Mouse (Mus musculus) kidney, postnatal 0 days (tissue): ENCODE measurements around the gene Agrn. TPM values are rescaled to one million over a fixed set of nuclear protein-coding genes. Genes with fewer than 3 reads are reported as not detected.
A peak's percentile ranks its signal among the peaks of the same experiment; 100 is the strongest.

ENCODE experiments used
- ATAC-seq: fragments of 200-750 bp; cut with Nextera tagmentation; replicated peaks from 2 replicates; pipeline ENCODE4 v1.8.0; 2017; ENCODE audit warnings: low read depth, moderate number of reproducible peaks, moderate TSS enrichment, moderate library complexity; ENCODE audit not compliant: low FRiP score
- DNase-seq: peaks from one replicate; pipeline ENCODE4 v3.0.0-alpha.2; 2016; ENCODE audit warnings: low spot score
- H3K27ac ChIP-seq: fragments of 300-500 bp; sonication (generic); 2 replicates; pipeline ENCODE4 v1.5.1; 2014; ENCODE audit warnings: mild to moderate bottlenecking
- H3K27me3 ChIP-seq: fragments of 300-500 bp; sonication (generic); 2 replicates; pipeline ENCODE4 v1.6.1; 2014; ENCODE audit warnings: low read length, mixed read lengths; ENCODE audit not compliant: insufficient read depth
- H3K36me3 ChIP-seq: fragments of 300-500 bp; sonication (generic); 2 replicates; pipeline ENCODE4 v1.6.1; 2014; ENCODE audit warnings: low read length, mixed read lengths; ENCODE audit not compliant: insufficient read depth
- H3K4me1 ChIP-seq: fragments of 300-500 bp; sonication (generic); replicated peaks from 2 replicates; pipeline ENCODE4 v1.6.1; 2014; ENCODE audit warnings: antibody characterized with exemption, low read length, mixed read lengths; ENCODE audit not compliant: insufficient read depth
- H3K4me2 ChIP-seq: fragments of 300-500 bp; sonication (generic); 2 replicates; pipeline ENCODE4 v1.6.1; 2014; ENCODE audit warnings: mild to moderate bottlenecking, low read length, moderate library complexity, mixed read lengths
- H3K4me3 ChIP-seq: fragments of 300-500 bp; sonication (generic); replicated peaks from 2 replicates; pipeline ENCODE4 v1.5.1; 2014; ENCODE audit warnings: low read depth, low read length
- H3K9ac ChIP-seq: fragments of 300-500 bp; sonication (generic); 2 replicates; pipeline ENCODE4 v1.6.1; 2014; ENCODE audit warnings: low read depth, low read length
- H3K9me3 ChIP-seq: fragments of 300-500 bp; sonication (generic); replicated peaks from 2 replicates; pipeline ENCODE4 v1.6.1; 2016; ENCODE audit warnings: low read length, inconsistent platforms, mixed read lengths
- CTCF ChIP-seq: IDR thresholded peaks from 2 replicates; pipeline ENCODE4 v1.5.1; 2016; ENCODE audit warnings: antibody characterized with exemption, low read depth, mild to moderate bottlenecking, moderate library complexity
- WGBS: fragments of 180-500 bp; shearing (Covaris S2); extraction: QIAGEN DNeasy Blood & Tissue Kit; methylation state at CpG from one replicate; pipeline ENCODE4 v1.1.7; 2014; 5-methylcytosine and 5-hydroxymethylcytosine counted together
- microRNA-seq: library from miRNA; unstranded; fragments of <30 nt; microRNA quantifications from one replicate; pipeline ENCODE4, GENCODE M21; 2016
- polyA plus RNA-seq: library from polyadenylated mRNA; unstranded; fragments of >200 nt; fragmentation: Nextera tagmentation; extraction: Ambion mirVana; gene quantifications from 2 replicates; pipeline ENCODE4 v1.2.1, GENCODE M21; 2015

Gene Agrn
- polyA plus RNA-seq, 1 experiment from 2014 or later, result 76.5 TPM

DNA sequence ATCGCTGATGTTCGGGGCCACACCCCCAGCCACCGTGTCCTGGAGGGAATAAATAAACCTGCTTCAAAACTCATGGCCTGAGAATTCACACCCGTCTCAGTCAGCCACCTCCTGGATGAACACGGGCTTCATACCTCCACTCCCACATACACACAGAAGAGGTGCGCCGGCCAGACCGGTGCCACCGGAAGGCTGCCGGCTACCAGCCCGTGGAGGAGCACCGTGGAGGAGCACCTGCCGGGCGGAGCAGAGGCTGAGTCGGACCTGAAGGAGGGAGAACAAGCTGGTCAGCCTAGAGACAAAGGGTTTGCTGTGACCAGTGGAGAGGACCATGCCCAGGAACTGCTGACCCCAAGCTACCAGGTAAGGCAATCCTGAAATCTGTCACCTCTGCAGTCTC, 66.9 kb downstream of the Agrn start, which contains the start of gene Rnf223:
Rnf223 (plus strand) TSS at position 78 of the 400 bp plus-strand sequence.
- H3K36me3 ChIP-seq, result peaks cover 3% of the 10 kb centered on the region; the same call in 1 of the 2 replicates
- H3K4me2 ChIP-seq, result 0 out of 2 replicates have a peak within 1 kb of the TSS, but pooled peaks have one; percentile 8
- no peaks in the 10 kb centered on the region for H3K9me3 ChIP-seq
- no peak within 1 kb of the TSS for H3K27ac ChIP-seq
- ATAC-seq (peak; percentile 19; the same call in 1 of the 2 replicates), DNase-seq (peak; percentile 8)
- H3K27me3 ChIP-seq, result no peaks in the 10 kb centered on the region
- H3K9ac ChIP-seq, result no peak within 1 kb of the TSS
- H3K4me1 ChIP-seq, result peaks cover 3% of the 10 kb centered on the region; the same call in 1 of the 2 replicates
- 43% methylated on average over 15 of the region's 15 CpGs for WGBS
- TF ChIP-seq CTCF, result no peak
- H3K4me3 ChIP-seq, result no peak within 1 kb of the TSS

DNA sequence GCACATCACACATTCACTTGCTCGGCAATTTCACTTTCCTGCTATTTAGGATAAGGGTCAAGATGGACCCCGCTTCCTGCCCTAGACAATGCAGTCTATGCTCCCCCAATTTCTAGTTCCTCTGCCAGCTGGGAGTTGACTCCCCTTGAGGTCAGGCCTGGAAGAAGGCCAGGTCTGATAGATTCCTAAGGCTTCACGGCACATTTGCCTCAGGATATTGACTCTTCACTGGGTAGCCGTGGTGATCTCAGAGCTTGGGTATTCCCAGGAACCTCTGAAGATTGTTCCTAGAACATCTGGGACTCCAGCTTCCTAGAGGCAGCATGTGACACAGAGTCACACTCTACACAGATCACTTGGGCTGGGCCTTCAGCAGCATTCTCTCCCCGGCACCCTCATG, 68.5 kb downstream of the Agrn start:
- no peak for TF ChIP-seq CTCF
- Histone ChIP-seq H3K9me3 (no peaks in the 10 kb centered on the region), H3K4me1 (0 out of 2 replicates have a peak, but pooled peaks cover under 1% of the 10 kb centered on the region), H3K4me2 (no peak overlapping the region), H3K27ac (no peak overlapping the region), H3K9ac (no peak overlapping the region), H3K27me3 (no peaks in the 10 kb centered on the region), H3K36me3 (peaks cover 6% of the 10 kb centered on the region), H3K4me3 (no peak overlapping the region)
- no peak for DNase-seq
- 87% methylated on average over 5 of the region's 5 CpGs for WGBS
- ATAC-seq, result no peak

- no peak overlapping the region for H3K9ac ChIP-seq
- H3K4me3 ChIP-seq, result no peak overlapping the region
- no peaks in the 10 kb centered on the region for H3K9me3 ChIP-seq
- no peak overlapping the region for H3K4me2 ChIP-seq
- no peaks in the 10 kb centered on the region for H3K4me1 ChIP-seq
- WGBS, result 84% methylated on average over 7 of the region's 7 CpGs
- H3K27me3 ChIP-seq, result no peaks in the 10 kb centered on the region
- no peak overlapping the region for H3K27ac ChIP-seq
- H3K36me3 ChIP-seq, result peaks cover 17% of the 10 kb centered on the region
- ATAC-seq (no peak), DNase-seq (no peak)
- TF ChIP-seq CTCF, result no peak
Measured at GRCm38 (mm10) chr4:156126841-156127240, 70.4 kb downstream of the Agrn start.

DNA sequence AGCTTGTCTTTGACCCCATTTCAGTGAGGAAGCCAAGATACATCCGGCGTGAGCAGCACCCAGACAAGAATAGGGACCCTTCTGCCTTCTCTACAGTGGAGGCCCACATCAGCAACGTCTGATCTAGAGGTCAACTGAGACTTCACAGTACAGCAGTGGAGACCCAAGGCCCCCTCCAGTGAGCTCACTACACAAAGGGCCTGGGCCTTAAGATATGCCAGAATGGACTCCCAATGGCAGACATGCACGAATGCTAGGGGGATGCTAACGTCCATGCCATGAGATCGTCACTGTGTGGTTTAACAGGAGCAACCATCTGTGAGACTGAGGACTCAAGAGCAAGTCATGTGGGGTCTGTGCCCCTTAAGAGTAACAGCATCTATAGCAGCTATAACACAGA, 71.9 kb downstream of the Agrn start:
- H3K4me2 ChIP-seq, result no peak overlapping the region
- H3K9me3 ChIP-seq, result no peaks in the 10 kb centered on the region
- H3K27me3 ChIP-seq, result no peaks in the 10 kb centered on the region
- H3K9ac ChIP-seq, result no peak overlapping the region
- no peak overlapping the region for H3K27ac ChIP-seq
- H3K36me3 ChIP-seq, result peaks cover 30% of the 10 kb centered on the region
- H3K4me1 ChIP-seq, result no peaks in the 10 kb centered on the region
- no peak for ATAC-seq
- TF ChIP-seq CTCF, result no peak
- DNase-seq, result no peak
- no peak overlapping the region for H3K4me3 ChIP-seq
- 95% methylated on average over 6 of the region's 6 CpGs for WGBS

DNA sequence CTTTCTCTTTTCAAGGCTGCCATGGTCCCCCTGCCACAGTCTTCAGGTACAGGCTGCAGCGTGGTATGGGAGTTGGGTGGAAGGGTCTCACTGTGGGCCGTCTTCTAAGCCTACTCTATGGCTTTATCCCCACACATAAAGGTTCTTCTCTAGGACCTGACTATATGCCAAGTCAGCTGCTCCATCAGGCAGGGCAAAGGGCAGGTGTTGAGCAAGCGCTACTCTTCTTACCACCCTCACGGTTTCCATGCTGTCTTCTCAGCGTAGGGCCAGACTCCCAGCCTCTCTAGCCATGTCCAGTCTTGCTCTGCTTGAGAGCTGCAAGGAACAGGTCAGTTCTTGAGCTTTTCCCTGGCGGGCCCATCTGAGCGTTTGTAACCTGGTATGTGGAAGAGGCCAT, 73.2 kb downstream of the Agrn start:
- Histone ChIP-seq H3K36me3 (peaks cover 43% of the 10 kb centered on the region), H3K4me1 (no peaks in the 10 kb centered on the region), H3K27me3 (no peaks in the 10 kb centered on the region), H3K9ac (no peak overlapping the region), H3K4me2 (no peak overlapping the region), H3K27ac (no peak overlapping the region), H3K4me3 (no peak overlapping the region), H3K9me3 (no peaks in the 10 kb centered on the region)
- DNase-seq, result no peak
- WGBS, result 94% methylated on average over 7 of the region's 7 CpGs
- TF ChIP-seq CTCF, result no peak
- ATAC-seq, result no peak

Small RNA genes within 50 kb of the gene (microRNA-seq; reads per million reads assigned to microRNA genes)
- 1.2 reads per million for gene Mir7658

Other genes with a start within 250 kb of the Agrn start
- gene C1qtnf12, start 235.2 kb downstream of the Agrn start, polyA plus RNA-seq, result 113 and 116 TPM in 2 replicates
- 14.3 and 14.5 TPM in 2 replicates for gene B3galt6, start 204.8 kb downstream of the Agrn start, polyA plus RNA-seq
- 178 and 183 TPM in 2 replicates for gene Sdf4, start 204.6 kb downstream of the Agrn start, polyA plus RNA-seq
- gene Tnfrsf4, start 183.6 kb downstream of the Agrn start, polyA plus RNA-seq, result 0.70 and 0.88 TPM in 2 replicates
- gene Tnfrsf18, start 171.3 kb downstream of the Agrn start, polyA plus RNA-seq, result 1.3 TPM in 2 replicates
- gene Ttll10, start 138.1 kb downstream of the Agrn start, polyA plus RNA-seq, result 5.6 and 6.0 TPM in 2 replicates
- 11.8 and 15.3 TPM in 2 replicates for gene 9430015G10Rik, start 87.5 kb downstream of the Agrn start, polyA plus RNA-seq
- gene Rnf223, start 67.0 kb downstream of the Agrn start, polyA plus RNA-seq, result 0.17 and 0.27 TPM in 2 replicates
- 14.9 and 20.6 TPM in 2 replicates for gene Isg15, start 3.3 kb upstream of the Agrn start, polyA plus RNA-seq
- 4.8 and 5.1 TPM in 2 replicates for gene AW011738, start 5.8 kb upstream of the Agrn start, polyA plus RNA-seq
- 0.56 and 0.71 TPM in 2 replicates for gene Perm1, start 18.4 kb upstream of the Agrn start, polyA plus RNA-seq
- gene Plekhn1, start 37.4 kb upstream of the Agrn start, polyA plus RNA-seq, result 12.7 and 13.1 TPM in 2 replicates
- 49.2 and 50.7 TPM in 2 replicates for gene Noc2l, start 38.5 kb upstream of the Agrn start, polyA plus RNA-seq
- gene Samd11, start 58.2 kb upstream of the Agrn start, polyA plus RNA-seq, result not detected in 2 replicates
- gene Vmn2r-ps159, start 133.6 kb upstream of the Agrn start, polyA plus RNA-seq, result not detected in 2 replicates